16 mouse cellular contexts compared by ENCODE assay signal in genomic region chr7:135902106-135903055, GRCm38 (mm10).
DNase-seq lines count a peak whose midpoint lies in the region; ATAC-seq and TF ChIP-seq lines count a peak whose summit lies in the region.
"Had no signal": no experiment of that assay in that cellular context is flagged by ENCODE, and none has a peak within 500 bp of the region (broad histone marks: within the 10 kb centered on the region; RNA-seq: fewer than 3 reads in every experiment).

No protein-coding gene starts in this region.

- no peak for DNase-seq in gastrocnemius, adult 2 months
- no peak for DNase-seq in gastrocnemius, adult 8-10 months (ENCODE audit: low spot score in 2 of 2)
- DNase-seq in embryonic facial prominence, embryonic 10.5 days (ENCODE audit: low spot score) = no peak
- DNase-seq in midbrain, embryonic 10.5 days (ENCODE audit: low spot score) = no peak
- no peak for DNase-seq in liver
- DNase-seq: cerebellum, adult 11 months; gastrocnemius, postnatal 14 days; midbrain, embryonic 14.5 days; thymus, postnatal 25 days had no signal

- H3K9ac ChIP-seq in heart, embryonic 13.5 days = no peak overlapping the region
- no peak overlapping the region for H3K9ac ChIP-seq in limb, embryonic 13.5 days
- H3K9ac ChIP-seq: forebrain, embryonic 13.5 days; hindbrain, embryonic 14.5 days; neural tube, embryonic 12.5 days had no signal

- no peak for TF ChIP-seq CTCF in gastrocnemius, adult 2 months (IDR thresholded peaks at IDR 0.05)

- H3K27ac ChIP-seq in gastrocnemius, adult 2 months = peak overlapping the region; percentile 43; the same call in 1 of the 2 replicates
- H3K27ac ChIP-seq in embryonic facial prominence, embryonic 10.5 days (replicated peaks) = 0 out of 2 replicates have a peak overlapping the region, but pooled peaks have one; percentile 41
- peak overlapping the region; percentile 38 for H3K27ac ChIP-seq in heart, embryonic 13.5 days (replicated peaks)
- H3K27ac ChIP-seq in limb, embryonic 13.5 days = peak overlapping the region; percentile 45; the same call in 1 of the 2 replicates
- H3K27ac ChIP-seq in midbrain, embryonic 10.5 days (replicated peaks) = no peak overlapping the region
- H3K27ac ChIP-seq: forebrain, embryonic 13.5 days; hindbrain, embryonic 14.5 days; neural tube, embryonic 12.5 days had no signal

- no peaks in the 10 kb centered on the region for H3K36me3 ChIP-seq in embryonic facial prominence, embryonic 10.5 days (replicated peaks)
- no peaks in the 10 kb centered on the region for H3K36me3 ChIP-seq in heart, embryonic 13.5 days
- H3K36me3 ChIP-seq in limb, embryonic 13.5 days = no peaks in the 10 kb centered on the region
- no peaks in the 10 kb centered on the region for H3K36me3 ChIP-seq in midbrain, embryonic 10.5 days
- H3K36me3 ChIP-seq: neural tube, embryonic 12.5 days had no signal

- H3K4me2 ChIP-seq in heart, embryonic 13.5 days = no peak overlapping the region
- no peak overlapping the region for H3K4me2 ChIP-seq in limb, embryonic 13.5 days (replicated peaks)
- H3K4me2 ChIP-seq: forebrain, embryonic 13.5 days; hindbrain, embryonic 14.5 days; neural tube, embryonic 12.5 days had no signal

- peaks cover 11% of the 10 kb centered on the region; the same call in 1 of the 2 replicates for H3K4me1 ChIP-seq in embryonic facial prominence, embryonic 10.5 days
- peaks cover 35% of the 10 kb centered on the region for H3K4me1 ChIP-seq in heart, embryonic 13.5 days
- H3K4me1 ChIP-seq in limb, embryonic 13.5 days = peaks cover 33% of the 10 kb centered on the region
- H3K4me1 ChIP-seq in midbrain, embryonic 10.5 days = 0 out of 2 replicates have a peak, but pooled peaks cover 2% of the 10 kb centered on the region

- peak; percentile 25; the same call in 1 of the 2 replicates for ATAC-seq in heart, embryonic 13.5 days (ENCODE audit: extremely low read depth, insufficient number of reproducible peaks, low FRiP score, low TSS enrichment)
- 0 out of 2 replicates have a peak, but pooled peaks have one; percentile 20 for ATAC-seq in limb, embryonic 13.5 days (ENCODE audit: low FRiP score, low read depth)
- ATAC-seq in megakaryocyte-erythroid progenitor cell, adult 5-6 weeks (replicated peaks; ENCODE audit: low FRiP score, low TSS enrichment, poor library complexity, severe bottlenecking) = no peak
- ATAC-seq: forebrain, embryonic 13.5 days; lung, postnatal 0 days had no signal

- 0 out of 2 replicates have a peak, but pooled peaks cover 3% of the 10 kb centered on the region for H3K27me3 ChIP-seq in embryonic facial prominence, embryonic 10.5 days (replicated peaks; ENCODE audit: low read depth, poor library complexity, severe bottlenecking)
- no peaks in the 10 kb centered on the region; the same call in 1 of the 2 replicates for H3K27me3 ChIP-seq in heart, embryonic 13.5 days (replicated peaks)
- H3K27me3 ChIP-seq in limb, embryonic 13.5 days = no peaks in the 10 kb centered on the region
- no peaks in the 10 kb centered on the region for H3K27me3 ChIP-seq in midbrain, embryonic 10.5 days (ENCODE audit: low read depth, poor library complexity, severe bottlenecking)
- H3K27me3 ChIP-seq: forebrain, embryonic 13.5 days; neural tube, embryonic 12.5 days had no signal

- no peak overlapping the region for H3K4me3 ChIP-seq in gastrocnemius, adult 2 months
- H3K4me3 ChIP-seq in embryonic facial prominence, embryonic 10.5 days = no peak overlapping the region
- no peak overlapping the region for H3K4me3 ChIP-seq in heart, embryonic 13.5 days
- H3K4me3 ChIP-seq in limb, embryonic 13.5 days = no peak overlapping the region
- no peak overlapping the region for H3K4me3 ChIP-seq in midbrain, embryonic 10.5 days
- H3K4me3 ChIP-seq: forebrain, embryonic 13.5 days; neural tube, embryonic 12.5 days had no signal

- intact Hi-C loops in gastrocnemius, adult 2 months (cut with DNase I) = no loop called here

- 79% methylated on average over 13 of the region's 13 CpGs for WGBS in embryonic facial prominence, embryonic 10.5 days
- WGBS in heart, embryonic 13.5 days = 49% methylated on average over 13 of the region's 13 CpGs
- 59% methylated on average over 13 of the region's 13 CpGs for WGBS in limb, embryonic 13.5 days
- 88% methylated on average over 13 of the region's 13 CpGs for WGBS in midbrain, embryonic 10.5 days

- H3K9me3 ChIP-seq in embryonic facial prominence, embryonic 10.5 days = no peaks in the 10 kb centered on the region
- H3K9me3 ChIP-seq in heart, embryonic 13.5 days = no peaks in the 10 kb centered on the region
- H3K9me3 ChIP-seq in limb, embryonic 13.5 days = no peaks in the 10 kb centered on the region
- H3K9me3 ChIP-seq in midbrain, embryonic 10.5 days (replicated peaks) = no peaks in the 10 kb centered on the region
- H3K9me3 ChIP-seq: forebrain, embryonic 13.5 days; neural tube, embryonic 12.5 days had no signal
